Mouse (Mus musculus) cerebellum, adult (tissue): ENCODE measurements around the gene Sh3pxd2b.

Source experiments
- ATAC-seq: cut with Nextera tagmentation; 2 replicates; pipeline ENCODE4 v1.9.2; 2017; ENCODE audit warnings: mild to moderate bottlenecking, moderate library complexity, mixed read lengths; ENCODE audit not compliant: insufficient number of reproducible peaks, low FRiP score, low TSS enrichment

The Sh3pxd2b gene

GRCm38 (mm10) chr11:32474725-32475124 is 127.1 kb downstream of the Sh3pxd2b start:
- no peak for ATAC-seq

GRCm38 (mm10) chr11:32475487-32476236 is 128.0 kb downstream of the Sh3pxd2b start:
- ATAC-seq, result no peak
